Mouse (Mus musculus) limb, embryonic 11.5 days (tissue): ENCODE measurements around the gene Wnt5b. TPM values are rescaled to one million over a fixed set of nuclear protein-coding genes. Genes with fewer than 3 reads are reported as not detected.

ENCODE experiments used
- ATAC-seq: fragments of 200-750 bp; cut with Nextera tagmentation; 2 replicates; pipeline ENCODE4 v1.8.0; 2017; ENCODE audit warnings: low read depth; ENCODE audit not compliant: insufficient number of reproducible peaks, low FRiP score, low TSS enrichment
- DNase-seq: peaks from one replicate; pipeline ENCODE4 v3.0.0-alpha.2; 2015; ENCODE audit warnings: low spot score
- H3K27ac ChIP-seq: fragments of 300-500 bp; sonication (generic); replicated peaks from 2 replicates; pipeline ENCODE4 v1.5.1; 2014; ENCODE audit warnings: low read depth, mild to moderate bottlenecking, low read length
- H3K27me3 ChIP-seq: fragments of 300-500 bp; sonication (generic); 2 replicates; pipeline ENCODE4 v1.6.1; 2014; ENCODE audit warnings: mild to moderate bottlenecking, low read length, mixed read lengths; ENCODE audit not compliant: control insufficient read depth, insufficient read depth
- H3K36me3 ChIP-seq: fragments of 300-500 bp; sonication (generic); 2 replicates; pipeline ENCODE4 v1.6.1; 2014; ENCODE audit warnings: mild to moderate bottlenecking, low read length, moderate library complexity, mixed read lengths; ENCODE audit not compliant: control insufficient read depth, insufficient read depth
- H3K4me1 ChIP-seq: fragments of 300-500 bp; sonication (generic); 2 replicates; pipeline ENCODE4 v1.6.1; 2014; ENCODE audit warnings: low read length, mixed read lengths; ENCODE audit not compliant: control insufficient read depth, insufficient read depth
- H3K4me2 ChIP-seq: fragments of 300-500 bp; sonication (generic); 2 replicates; pipeline ENCODE4 v1.6.1; 2014; ENCODE audit warnings: low read depth, mild to moderate bottlenecking, moderate library complexity; ENCODE audit not compliant: severe bottlenecking
- H3K4me3 ChIP-seq: fragments of 300-500 bp; sonication (generic); 2 replicates; pipeline ENCODE4 v1.5.1; 2014; ENCODE audit warnings: low read depth, low read length
- H3K9ac ChIP-seq: fragments of 300-500 bp; sonication (generic); 2 replicates; pipeline ENCODE4 v1.6.1; 2014; ENCODE audit warnings: mild to moderate bottlenecking, low read length
- H3K9me3 ChIP-seq: fragments of 300-500 bp; sonication (generic); 2 replicates; pipeline ENCODE4 v1.6.1; 2016; ENCODE audit warnings: low read length; ENCODE audit not compliant: control insufficient read depth
- WGBS: fragments of 180-500 bp; shearing (Covaris S2); extraction: QIAGEN DNeasy Blood & Tissue Kit; methylation state at CpG from one replicate; pipeline ENCODE4 v1.1.7; 2014; 5-methylcytosine and 5-hydroxymethylcytosine counted together
- polyA plus RNA-seq: library from polyadenylated mRNA; unstranded; fragments of >200 nt; fragmentation: Nextera tagmentation; extraction: Ambion mirVana; gene quantifications from 2 replicates; pipeline ENCODE4 v1.2.1, GENCODE M21; 2014

Gene Wnt5b
- polyA plus RNA-seq, 1 experiment from 2014 or later, result 17.1 TPM

GRCm38 (mm10) chr6:119514085-119514484 lies 30.1 kb downstream of the Wnt5b start:
- WGBS, result 90% methylated on average over 7 of the region's 7 CpGs

GRCm38 (mm10) chr6:119513452-119513851 lies 30.7 kb downstream of the Wnt5b start:
- DNase-seq (no peak), ATAC-seq (no peak)
- H3K27ac ChIP-seq, result no peak overlapping the region
- no peaks in the 10 kb centered on the region for H3K36me3 ChIP-seq
- H3K4me1 ChIP-seq, result no peaks in the 10 kb centered on the region
- no peak overlapping the region for H3K4me3 ChIP-seq
- H3K27me3 ChIP-seq, result no peaks in the 10 kb centered on the region
- WGBS, result 81% methylated on average over 5 of the region's 5 CpGs
- H3K9me3 ChIP-seq, result no peaks in the 10 kb centered on the region
- no peak overlapping the region for H3K9ac ChIP-seq
- no peak overlapping the region for H3K4me2 ChIP-seq

More at GRCm38 (mm10) chr6:119514085-119514484, 30.1 kb downstream of the Wnt5b start:
- Histone ChIP-seq H3K4me3 (no peak overlapping the region), H3K27me3 (no peaks in the 10 kb centered on the region), H3K9ac (no peak overlapping the region), H3K9me3 (no peaks in the 10 kb centered on the region), H3K4me1 (no peaks in the 10 kb centered on the region), H3K27ac (no peak overlapping the region), H3K4me2 (no peak overlapping the region), H3K36me3 (no peaks in the 10 kb centered on the region)
- no peak for ATAC-seq
- DNase-seq, result no peak

GRCm38 (mm10) chr6:119512701-119513100 lies 31.4 kb downstream of the Wnt5b start:
- Histone ChIP-seq H3K27ac (no peak overlapping the region), H3K9ac (no peak overlapping the region), H3K4me2 (no peak overlapping the region), H3K4me3 (no peak overlapping the region), H3K9me3 (no peaks in the 10 kb centered on the region), H3K27me3 (no peaks in the 10 kb centered on the region), H3K4me1 (no peaks in the 10 kb centered on the region), H3K36me3 (no peaks in the 10 kb centered on the region)
- DNase-seq (no peak), ATAC-seq (no peak)
- WGBS, result 92% methylated on average over 11 of the region's 11 CpGs

- ATAC-seq, result no peak
- Histone ChIP-seq H3K4me2 (no peak overlapping the region), H3K27ac (no peak overlapping the region), H3K36me3 (no peaks in the 10 kb centered on the region), H3K27me3 (no peaks in the 10 kb centered on the region), H3K9me3 (no peaks in the 10 kb centered on the region), H3K4me3 (no peak overlapping the region), H3K9ac (no peak overlapping the region), H3K4me1 (no peaks in the 10 kb centered on the region)
- 94% methylated on average over 13 of the region's 13 CpGs for WGBS
- no peak for DNase-seq
Observed at GRCm38 (mm10) chr6:119509437-119510037, 34.6 kb downstream of the Wnt5b start.

- no peak overlapping the region for H3K9ac ChIP-seq
- H3K36me3 ChIP-seq, result no peaks in the 10 kb centered on the region
Observed at GRCm38 (mm10) chr6:119508634-119509375, 35.3 kb downstream of the Wnt5b start.

GRCm38 (mm10) chr6:119508221-119508620 lies 35.9 kb downstream of the Wnt5b start:
- Histone ChIP-seq H3K27me3 (no peaks in the 10 kb centered on the region), H3K4me2 (no peak overlapping the region), H3K36me3 (no peaks in the 10 kb centered on the region), H3K4me3 (no peak overlapping the region), H3K9me3 (no peaks in the 10 kb centered on the region), H3K9ac (no peak overlapping the region), H3K27ac (no peak overlapping the region), H3K4me1 (no peaks in the 10 kb centered on the region)
- DNase-seq, result no peak
- WGBS, result 94% methylated on average over 6 of the region's 6 CpGs
- ATAC-seq, result no peak

More at GRCm38 (mm10) chr6:119508634-119509375, 35.3 kb downstream of the Wnt5b start:
- H3K4me1 ChIP-seq, result no peaks in the 10 kb centered on the region
- no peak for ATAC-seq
- no peak overlapping the region for H3K27ac ChIP-seq
- H3K27me3 ChIP-seq, result no peaks in the 10 kb centered on the region
- WGBS, result 85% methylated on average over 10 of the region's 10 CpGs
- H3K9me3 ChIP-seq, result no peaks in the 10 kb centered on the region
- no peak for DNase-seq
- no peak overlapping the region for H3K4me3 ChIP-seq
- no peak overlapping the region for H3K4me2 ChIP-seq

GRCm38 (mm10) chr6:119505525-119506225 lies 38.5 kb downstream of the Wnt5b start:
- no peak overlapping the region for H3K4me2 ChIP-seq
- ATAC-seq, result no peak
- no peak overlapping the region for H3K27ac ChIP-seq
- no peak overlapping the region for H3K4me3 ChIP-seq
- no peak overlapping the region for H3K9ac ChIP-seq
- H3K4me1 ChIP-seq, result no peaks in the 10 kb centered on the region
- H3K27me3 ChIP-seq, result no peaks in the 10 kb centered on the region
- WGBS, result 89% methylated on average over 9 of the region's 9 CpGs
- H3K9me3 ChIP-seq, result no peaks in the 10 kb centered on the region
- no peaks in the 10 kb centered on the region for H3K36me3 ChIP-seq
- DNase-seq, result no peak

- DNase-seq (no peak), ATAC-seq (no peak)
- Histone ChIP-seq H3K4me2 (no peak overlapping the region), H3K27me3 (no peaks in the 10 kb centered on the region), H3K9ac (no peak overlapping the region), H3K36me3 (no peaks in the 10 kb centered on the region), H3K4me3 (no peak overlapping the region), H3K4me1 (peaks cover 3% of the 10 kb centered on the region; the same call in 1 of the 2 replicates), H3K9me3 (no peaks in the 10 kb centered on the region), H3K27ac (no peak overlapping the region)
- 95% methylated on average over 8 of the region's 8 CpGs for WGBS
Observed at GRCm38 (mm10) chr6:119504756-119505155, 39.4 kb downstream of the Wnt5b start.
